Mouse (Mus musculus) hindbrain, embryonic 16.5 days (tissue): Measurements from ENCODE around the gene Tm4sf19. TPM values are rescaled to one million over a fixed set of nuclear protein-coding genes. Genes with fewer than 3 reads are reported as not detected.

Source experiments
- ATAC-seq: fragments of 200-750 bp; cut with Nextera tagmentation; 2 replicates; pipeline ENCODE4 v1.8.0; 2017; ENCODE audit warnings: moderate TSS enrichment, moderate library complexity
- H3K27ac ChIP-seq: fragments of 300-500 bp; sonication (generic); 2 replicates; pipeline ENCODE4 v1.5.1; 2014; ENCODE audit warnings: low read depth, mild to moderate bottlenecking, control low read depth, low read length, moderate library complexity
- H3K27me3 ChIP-seq: fragments of 300-500 bp; sonication (generic); replicated peaks from 2 replicates; pipeline ENCODE4 v1.6.1; 2014; ENCODE audit warnings: low read length; ENCODE audit not compliant: control insufficient read depth, insufficient read depth
- H3K36me3 ChIP-seq: fragments of 300-500 bp; sonication (generic); 2 replicates; pipeline ENCODE4 v1.6.1; 2014; ENCODE audit warnings: mild to moderate bottlenecking, low read length, moderate library complexity, mixed read lengths; ENCODE audit not compliant: control insufficient read depth, insufficient read depth
- H3K4me1 ChIP-seq: fragments of 300-500 bp; sonication (generic); 2 replicates; pipeline ENCODE4 v1.6.1; 2014; ENCODE audit warnings: low read depth, low read length; ENCODE audit not compliant: control insufficient read depth, insufficient read depth
- H3K4me2 ChIP-seq: fragments of 300-500 bp; sonication (generic); 2 replicates; pipeline ENCODE4 v1.6.1; 2014; ENCODE audit warnings: mild to moderate bottlenecking, low read length, control low read depth, moderate library complexity
- H3K4me3 ChIP-seq: fragments of 300-500 bp; sonication (generic); 2 replicates; pipeline ENCODE4 v1.5.1; 2014; ENCODE audit warnings: mild to moderate bottlenecking, low read length, control low read depth, moderate library complexity
- H3K9ac ChIP-seq: fragments of 300-500 bp; sonication (generic); 2 replicates; pipeline ENCODE4 v1.6.1; 2014; ENCODE audit warnings: low read depth, mild to moderate bottlenecking, control low read depth, low read length, moderate library complexity
- H3K9me3 ChIP-seq: fragments of 300-500 bp; sonication (generic); 2 replicates; pipeline ENCODE4 v1.6.1; 2014; ENCODE audit warnings: mild to moderate bottlenecking, low read length, moderate library complexity; ENCODE audit not compliant: control insufficient read depth
- WGBS: fragments of 180-500 bp; shearing (Covaris S2); extraction: QIAGEN DNeasy Blood & Tissue Kit; methylation state at CpG from one replicate; pipeline ENCODE4 v1.1.7; 2014; 5-methylcytosine and 5-hydroxymethylcytosine counted together
- polyA plus RNA-seq: library from polyadenylated mRNA; unstranded; fragments of >200 nt; fragmentation: Nextera tagmentation; extraction: Ambion mirVana; gene quantifications from 2 replicates; pipeline ENCODE4 v1.2.1, GENCODE M21; 2015

Gene Tm4sf19
- polyA plus RNA-seq, 1 experiment from 2014 or later = not detected

- Histone ChIP-seq H3K4me2 (no peak overlapping the region), H3K27me3 (no peaks in the 10 kb centered on the region), H3K36me3 (no peaks in the 10 kb centered on the region), H3K9ac (no peak overlapping the region), H3K9me3 (no peaks in the 10 kb centered on the region), H3K27ac (no peak overlapping the region), H3K4me1 (peaks cover 9% of the 10 kb centered on the region), H3K4me3 (no peak overlapping the region)
- ATAC-seq = no peak
- 64% methylated on average over 1 of the region's 1 CpGs for WGBS
These were observed 17.2 kb downstream of the Tm4sf19 start for GRCm38 (mm10) chr16:32417457-32417856.

- Histone ChIP-seq H3K27me3 (no peaks in the 10 kb centered on the region), H3K9ac (peak within 1 kb of the TSS; percentile 65), H3K4me1 (peaks cover 9% of the 10 kb centered on the region), H3K27ac (peak within 1 kb of the TSS; percentile 80), H3K36me3 (no peaks in the 10 kb centered on the region), H3K9me3 (no peaks in the 10 kb centered on the region), H3K4me3 (peak within 1 kb of the TSS; percentile 51), H3K4me2 (peak within 1 kb of the TSS; percentile 66)
- WGBS = under 1% methylated on average over 45 of the region's 45 CpGs
- peak; percentile 96 for ATAC-seq
These were observed 19.5 kb downstream of the Tm4sf19 start, which contains the start of gene Tctex1d2 for GRCm38 (mm10) chr16:32419517-32420483. Gene Tctex1d2 (plus strand): TSS chr16:32419702.

GRCm38 (mm10) chr16:32427506-32427905, 27.2 kb downstream of the Tm4sf19 start:
- H3K4me1 ChIP-seq = peaks cover 16% of the 10 kb centered on the region
- no peaks in the 10 kb centered on the region for H3K36me3 ChIP-seq
- ATAC-seq = no peak
- H3K9me3 ChIP-seq = no peaks in the 10 kb centered on the region
- 91% methylated on average over 3 of the region's 3 CpGs for WGBS
- no peak overlapping the region for H3K9ac ChIP-seq
- no peak overlapping the region for H3K4me3 ChIP-seq
- H3K27ac ChIP-seq = no peak overlapping the region
- no peak overlapping the region for H3K4me2 ChIP-seq
- no peaks in the 10 kb centered on the region for H3K27me3 ChIP-seq

GRCm38 (mm10) chr16:32430474-32431046, 30.3 kb downstream of the Tm4sf19 start, which contains the start of gene Pcyt1a:
Gene Pcyt1a (plus strand): TSS chr16:32430921.
- Histone ChIP-seq H3K9ac (peak within 1 kb of the TSS; percentile 83), H3K27ac (peak within 1 kb of the TSS; percentile 92), H3K4me3 (peak within 1 kb of the TSS; percentile 68), H3K4me2 (peak within 1 kb of the TSS; percentile 80), H3K27me3 (no peaks in the 10 kb centered on the region), H3K4me1 (peaks cover 16% of the 10 kb centered on the region), H3K9me3 (no peaks in the 10 kb centered on the region), H3K36me3 (no peaks in the 10 kb centered on the region)
- peak; percentile 99 for ATAC-seq
- WGBS = under 1% methylated on average over 54 of the region's 54 CpGs

GRCm38 (mm10) chr16:32431047-32431591, 30.8 kb downstream of the Tm4sf19 start:
- no peaks in the 10 kb centered on the region for H3K27me3 ChIP-seq
- under 1% methylated on average over 28 of the region's 28 CpGs for WGBS

GRCm38 (mm10) chr16:32431926-32432325, 31.6 kb downstream of the Tm4sf19 start:
- no peak for ATAC-seq

More at GRCm38 (mm10) chr16:32431047-32431591, 30.8 kb downstream of the Tm4sf19 start:
- H3K9ac ChIP-seq = peak overlapping the region; percentile 83
- no peak; the same call in 1 of the 2 replicates for ATAC-seq
- H3K4me1 ChIP-seq = peaks cover 16% of the 10 kb centered on the region
- H3K27ac ChIP-seq = peak overlapping the region; percentile 92
- H3K4me3 ChIP-seq = peak overlapping the region; percentile 68
- H3K9me3 ChIP-seq = no peaks in the 10 kb centered on the region
- H3K36me3 ChIP-seq = no peaks in the 10 kb centered on the region
- peak overlapping the region; percentile 80 for H3K4me2 ChIP-seq

GRCm38 (mm10) chr16:32433138-32433537, 32.8 kb downstream of the Tm4sf19 start:
- Histone ChIP-seq H3K9me3 (no peaks in the 10 kb centered on the region), H3K27ac (no peak overlapping the region), H3K9ac (no peak overlapping the region), H3K36me3 (no peaks in the 10 kb centered on the region), H3K4me3 (no peak overlapping the region), H3K27me3 (no peaks in the 10 kb centered on the region), H3K4me1 (peaks cover 16% of the 10 kb centered on the region), H3K4me2 (no peak overlapping the region)
- ATAC-seq = no peak
- WGBS = 93% methylated on average over 2 of the region's 2 CpGs

More at GRCm38 (mm10) chr16:32431926-32432325, 31.6 kb downstream of the Tm4sf19 start:
- H3K27me3 ChIP-seq = no peaks in the 10 kb centered on the region
- no peaks in the 10 kb centered on the region for H3K9me3 ChIP-seq
- H3K36me3 ChIP-seq = no peaks in the 10 kb centered on the region
- 90% methylated on average over 1 of the region's 1 CpGs for WGBS
- H3K27ac ChIP-seq = no peak overlapping the region
- H3K9ac ChIP-seq = no peak overlapping the region; the same call in 1 of the 2 replicates
- H3K4me2 ChIP-seq = peak overlapping the region; percentile 80
- H3K4me3 ChIP-seq = peak overlapping the region; percentile 7; the same call in 1 of the 2 replicates
- H3K4me1 ChIP-seq = peaks cover 16% of the 10 kb centered on the region

GRCm38 (mm10) chr16:32434066-32434465, 33.8 kb downstream of the Tm4sf19 start:
- no peak overlapping the region for H3K4me3 ChIP-seq
- ATAC-seq = no peak
- WGBS = 69% methylated on average over 6 of the region's 6 CpGs
- no peaks in the 10 kb centered on the region for H3K36me3 ChIP-seq
- H3K27me3 ChIP-seq = no peaks in the 10 kb centered on the region
- H3K27ac ChIP-seq = no peak overlapping the region
- no peaks in the 10 kb centered on the region for H3K9me3 ChIP-seq
- H3K4me1 ChIP-seq = peaks cover 16% of the 10 kb centered on the region
- no peak overlapping the region for H3K9ac ChIP-seq
- no peak overlapping the region for H3K4me2 ChIP-seq

- Histone ChIP-seq H3K36me3 (no peaks in the 10 kb centered on the region), H3K4me3 (no peak overlapping the region), H3K4me1 (peaks cover 14% of the 10 kb centered on the region), H3K9me3 (no peaks in the 10 kb centered on the region), H3K4me2 (no peak overlapping the region), H3K27me3 (no peaks in the 10 kb centered on the region), H3K27ac (no peak overlapping the region), H3K9ac (no peak overlapping the region)
- no peak for ATAC-seq
These were observed 34.4 kb downstream of the Tm4sf19 start for GRCm38 (mm10) chr16:32434691-32435090.
